Mouse (Mus musculus): Measurements from ENCODE around the gene Kin.

GRCm38 (mm10) chr2:10033684-10034083, 46.7 kb upstream of the Kin start:
- TF ChIP-seq POLR2A (IDR thresholded peaks at IDR 0.05; ENCODE audit: borderline replicate concordance, extremely low read depth, insufficient read depth, insufficient read length, poor library complexity, severe bottlenecking) (no peak), CTCF (IDR thresholded peaks at IDR 0.05; ENCODE audit: borderline replicate concordance, extremely low read depth, insufficient read depth, insufficient read length) (no peak)

All from brain, embryonic 14.5 days (tissue).